Mouse (Mus musculus) hindbrain, embryonic 16.5 days (tissue): Measurements from ENCODE around the gene Lrp6. TPM values are rescaled to one million over a fixed set of nuclear protein-coding genes. Genes with fewer than 3 reads are reported as not detected.

ENCODE experiments used
- ATAC-seq: fragments of 200-750 bp; cut with Nextera tagmentation; 2 replicates; pipeline ENCODE4 v1.8.0; 2017; ENCODE audit warnings: moderate TSS enrichment, moderate library complexity
- H3K27ac ChIP-seq: fragments of 300-500 bp; sonication (generic); 2 replicates; pipeline ENCODE4 v1.5.1; 2014; ENCODE audit warnings: low read depth, mild to moderate bottlenecking, control low read depth, low read length, moderate library complexity
- H3K27me3 ChIP-seq: fragments of 300-500 bp; sonication (generic); replicated peaks from 2 replicates; pipeline ENCODE4 v1.6.1; 2014; ENCODE audit warnings: low read length; ENCODE audit not compliant: control insufficient read depth, insufficient read depth
- H3K36me3 ChIP-seq: fragments of 300-500 bp; sonication (generic); 2 replicates; pipeline ENCODE4 v1.6.1; 2014; ENCODE audit warnings: mild to moderate bottlenecking, low read length, moderate library complexity, mixed read lengths; ENCODE audit not compliant: control insufficient read depth, insufficient read depth
- H3K4me1 ChIP-seq: fragments of 300-500 bp; sonication (generic); 2 replicates; pipeline ENCODE4 v1.6.1; 2014; ENCODE audit warnings: low read depth, low read length; ENCODE audit not compliant: control insufficient read depth, insufficient read depth
- H3K4me2 ChIP-seq: fragments of 300-500 bp; sonication (generic); 2 replicates; pipeline ENCODE4 v1.6.1; 2014; ENCODE audit warnings: mild to moderate bottlenecking, low read length, control low read depth, moderate library complexity
- H3K4me3 ChIP-seq: fragments of 300-500 bp; sonication (generic); 2 replicates; pipeline ENCODE4 v1.5.1; 2014; ENCODE audit warnings: mild to moderate bottlenecking, low read length, control low read depth, moderate library complexity
- H3K9ac ChIP-seq: fragments of 300-500 bp; sonication (generic); 2 replicates; pipeline ENCODE4 v1.6.1; 2014; ENCODE audit warnings: low read depth, mild to moderate bottlenecking, control low read depth, low read length, moderate library complexity
- H3K9me3 ChIP-seq: fragments of 300-500 bp; sonication (generic); 2 replicates; pipeline ENCODE4 v1.6.1; 2014; ENCODE audit warnings: mild to moderate bottlenecking, low read length, moderate library complexity; ENCODE audit not compliant: control insufficient read depth
- WGBS: fragments of 180-500 bp; shearing (Covaris S2); extraction: QIAGEN DNeasy Blood & Tissue Kit; methylation state at CpG from one replicate; pipeline ENCODE4 v1.1.7; 2014; 5-methylcytosine and 5-hydroxymethylcytosine counted together
- polyA plus RNA-seq: library from polyadenylated mRNA; unstranded; fragments of >200 nt; fragmentation: Nextera tagmentation; extraction: Ambion mirVana; gene quantifications from 2 replicates; pipeline ENCODE4 v1.2.1, GENCODE M21; 2015

Lrp6 gene
- polyA plus RNA-seq, 1 experiment from 2014 or later, result 12.6 TPM

GRCm38 (mm10) chr6:134416556-134417105, 150.1 kb downstream of the Lrp6 start:
- no peaks in the 10 kb centered on the region for H3K9me3 ChIP-seq
- H3K4me2 ChIP-seq, result no peak overlapping the region
- H3K27me3 ChIP-seq, result no peaks in the 10 kb centered on the region
- H3K9ac ChIP-seq, result no peak overlapping the region
- no peaks in the 10 kb centered on the region for H3K4me1 ChIP-seq
- 45% methylated on average over 3 of the region's 3 CpGs for WGBS
- H3K36me3 ChIP-seq, result no peaks in the 10 kb centered on the region
- no peak overlapping the region for H3K27ac ChIP-seq
- H3K4me3 ChIP-seq, result no peak overlapping the region
- ATAC-seq, result no peak

DNA sequence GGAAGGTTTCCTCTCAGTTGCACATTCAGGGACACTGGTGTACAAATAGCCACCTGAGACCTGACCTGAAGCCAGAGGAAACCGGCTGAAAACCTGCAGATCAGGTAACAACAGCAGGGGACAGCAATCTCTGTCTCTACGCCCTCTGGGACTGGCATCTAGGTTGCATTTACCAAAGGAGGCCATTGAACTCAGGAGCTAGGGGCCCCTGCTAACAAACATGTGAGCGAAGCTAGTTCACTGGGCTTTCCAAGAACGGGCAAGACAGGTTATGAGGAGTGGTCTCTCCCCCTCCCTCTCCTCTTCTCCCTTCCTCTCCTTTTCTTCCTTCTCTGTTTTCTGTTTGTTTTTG, 152.3 kb downstream of the Lrp6 start:
- Histone ChIP-seq H3K27me3 (no peaks in the 10 kb centered on the region), H3K9ac (no peak overlapping the region), H3K4me1 (no peaks in the 10 kb centered on the region), H3K4me3 (no peak overlapping the region), H3K9me3 (no peaks in the 10 kb centered on the region), H3K4me2 (no peak overlapping the region), H3K36me3 (no peaks in the 10 kb centered on the region), H3K27ac (no peak overlapping the region)
- no peak for ATAC-seq
- WGBS, result 77% methylated on average over 4 of the region's 4 CpGs

DNA sequence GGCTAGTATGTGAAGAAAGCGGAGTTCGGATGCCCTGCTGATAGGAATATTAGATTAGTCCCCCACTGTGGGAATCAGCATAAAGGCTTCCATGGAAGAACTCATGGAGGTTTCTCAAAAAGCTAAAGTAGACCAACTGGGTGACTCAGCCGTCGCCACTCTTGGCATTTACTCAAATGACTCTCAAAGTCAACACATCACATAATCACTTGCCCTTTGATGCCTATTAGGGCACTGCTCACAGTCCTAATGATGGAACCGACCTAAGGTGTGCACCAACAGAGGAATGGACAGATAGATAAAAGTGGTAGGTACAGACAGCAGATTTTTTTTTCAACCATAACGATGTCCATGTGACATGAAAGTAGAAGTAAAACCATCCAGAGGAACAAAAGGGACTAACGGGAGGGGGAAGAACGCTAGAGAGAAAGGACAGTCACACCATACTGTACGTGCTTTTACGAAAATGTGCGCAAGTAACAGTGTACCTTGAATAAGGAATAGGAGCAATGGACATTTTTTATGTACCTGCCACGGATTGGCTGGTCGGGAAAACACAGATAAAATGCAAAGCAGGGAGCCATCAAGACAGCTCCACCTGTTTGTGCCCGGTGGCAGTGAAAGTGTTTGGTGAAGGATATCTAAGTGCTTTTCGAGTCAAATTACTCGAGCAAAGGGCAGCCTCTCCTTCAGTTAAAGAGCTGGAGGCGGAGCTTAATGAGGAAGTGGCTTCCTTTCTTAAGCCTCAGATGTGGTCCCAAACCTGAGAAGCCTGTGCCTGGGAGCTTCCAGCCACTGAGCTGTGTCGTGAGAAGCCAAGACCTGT, 152.8 kb downstream of the Lrp6 start:
- H3K36me3 ChIP-seq, result no peaks in the 10 kb centered on the region
- no peaks in the 10 kb centered on the region for H3K27me3 ChIP-seq
- H3K9ac ChIP-seq, result no peak overlapping the region
- H3K27ac ChIP-seq, result no peak overlapping the region
- no peaks in the 10 kb centered on the region for H3K9me3 ChIP-seq
- no peaks in the 10 kb centered on the region for H3K4me1 ChIP-seq
- ATAC-seq, result no peak
- 64% methylated on average over 18 of the region's 18 CpGs for WGBS
- no peak overlapping the region for H3K4me3 ChIP-seq
- H3K4me2 ChIP-seq, result no peak overlapping the region

DNA sequence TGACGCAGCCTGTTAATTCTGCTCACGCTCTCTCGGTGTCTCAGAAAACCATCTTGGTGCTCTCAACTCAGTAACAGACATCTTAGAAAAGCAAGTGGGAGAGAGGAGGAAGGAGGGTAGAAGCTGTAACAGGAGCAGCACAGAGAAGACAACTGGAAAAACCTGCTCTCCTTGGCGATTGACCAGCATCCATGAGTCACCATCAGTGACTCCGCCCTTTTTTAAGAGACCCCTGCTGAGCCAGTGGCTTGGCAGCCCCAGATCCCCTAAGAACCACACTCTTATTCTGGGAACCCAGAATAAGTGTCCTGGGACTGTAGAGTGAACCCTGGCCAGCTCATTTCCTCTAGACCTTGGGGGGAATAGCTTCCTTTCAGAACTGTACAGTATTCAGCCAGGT, 159.5 kb downstream of the Lrp6 start:
- H3K9me3 ChIP-seq, result no peaks in the 10 kb centered on the region
- no peak overlapping the region for H3K4me2 ChIP-seq
- H3K27ac ChIP-seq, result no peak overlapping the region
- H3K4me1 ChIP-seq, result no peaks in the 10 kb centered on the region
- no peaks in the 10 kb centered on the region for H3K36me3 ChIP-seq
- no peak overlapping the region for H3K4me3 ChIP-seq
- no peak overlapping the region for H3K9ac ChIP-seq
- WGBS, result 70% methylated on average over 5 of the region's 5 CpGs
- ATAC-seq, result no peak
- no peaks in the 10 kb centered on the region for H3K27me3 ChIP-seq

- WGBS, result 86% methylated on average over 9 of the region's 9 CpGs
- Histone ChIP-seq H3K9ac (no peak overlapping the region), H3K4me2 (no peak overlapping the region), H3K27ac (no peak overlapping the region), H3K4me1 (no peaks in the 10 kb centered on the region), H3K27me3 (no peaks in the 10 kb centered on the region), H3K4me3 (no peak overlapping the region), H3K36me3 (no peaks in the 10 kb centered on the region), H3K9me3 (no peaks in the 10 kb centered on the region)
- no peak for ATAC-seq
Observed at GRCm38 (mm10) chr6:134403684-134404070, 163.1 kb downstream of the Lrp6 start.

DNA sequence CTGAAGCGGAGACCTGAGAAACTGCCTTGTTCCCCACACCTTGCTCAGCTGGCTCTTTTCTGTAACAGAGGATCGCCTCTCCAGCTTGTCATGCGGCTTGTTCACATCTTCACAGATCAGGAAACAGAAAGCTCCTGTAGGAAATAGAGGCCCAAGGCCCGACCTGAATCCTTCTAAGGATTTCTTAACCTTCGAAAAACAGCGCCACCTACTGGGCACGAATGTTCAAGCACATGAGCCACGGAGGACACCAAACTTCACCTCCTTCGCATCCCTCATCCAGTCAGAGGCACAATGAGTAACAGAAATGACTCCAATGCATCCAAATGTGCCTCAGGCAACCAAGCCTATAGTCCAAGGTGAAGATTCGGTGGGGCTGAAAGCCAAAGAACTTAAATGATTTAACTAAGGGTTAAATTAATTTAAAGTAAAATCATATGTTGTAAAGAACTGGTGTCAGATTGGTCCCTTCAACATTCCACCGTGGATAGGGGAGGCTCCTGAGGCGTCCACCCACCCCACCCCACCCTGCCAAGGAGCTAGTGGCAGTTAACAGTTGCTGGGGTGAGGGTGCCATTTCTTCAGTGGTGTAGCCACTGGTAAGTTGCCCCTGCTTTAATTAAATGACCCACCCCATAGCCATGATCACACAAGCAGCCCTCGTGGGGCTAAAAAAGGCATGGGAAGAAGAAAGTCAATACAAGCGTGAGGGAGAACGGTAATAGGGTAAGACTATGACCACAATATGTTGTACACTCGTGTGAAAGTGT, 163.7 kb downstream of the Lrp6 start:
- Histone ChIP-seq H3K4me3 (no peak overlapping the region), H3K27me3 (no peaks in the 10 kb centered on the region), H3K4me1 (no peaks in the 10 kb centered on the region), H3K27ac (no peak overlapping the region), H3K4me2 (no peak overlapping the region), H3K9ac (no peak overlapping the region), H3K36me3 (no peaks in the 10 kb centered on the region), H3K9me3 (no peaks in the 10 kb centered on the region)
- 40% methylated on average over 16 of the region's 16 CpGs for WGBS
- ATAC-seq, result no peak; the same call in 1 of the 2 replicates

Other genes starting within 250 kb of the Lrp6 start
- gene Bcl2l14, start 170.6 kb downstream of the Lrp6 start, polyA plus RNA-seq, result 0.07 and 0.10 TPM in 2 replicates
- gene Mansc1, start 65.5 kb upstream of the Lrp6 start, polyA plus RNA-seq, result 1.3 and 1.7 TPM in 2 replicates
- gene Borcs5, start 72.5 kb upstream of the Lrp6 start, polyA plus RNA-seq, result 39.3 and 42.8 TPM in 2 replicates
- gene Dusp16, start 225.7 kb upstream of the Lrp6 start, polyA plus RNA-seq, result 4.7 and 5.1 TPM in 2 replicates